ENCODE assay signal across 7 mouse cellular contexts in genomic region chr11:78697753-78698171, GRCm38 (mm10). TPM values are rescaled to one million over a fixed set of nuclear protein-coding genes. Genes with fewer than 3 reads are reported as not detected.
DNase-seq lines count a peak whose midpoint lies in the region; ATAC-seq and TF ChIP-seq lines count a peak whose summit lies in the region.

No protein-coding gene starts in this region.

- 0% methylated on average over 12 of the region's 12 CpGs for WGBS in embryonic facial prominence, embryonic 10.5 days
- 0% methylated on average over 12 of the region's 12 CpGs for WGBS in intestine, postnatal 0 days
- under 1% methylated on average over 12 of the region's 12 CpGs for WGBS in midbrain, embryonic 12.5 days
- under 1% methylated on average over 12 of the region's 12 CpGs for WGBS in small intestine, adult 2 months

- peaks cover 10% of the 10 kb centered on the region; the same call in 1 of the 2 replicates for H3K27me3 ChIP-seq in embryonic facial prominence, embryonic 10.5 days (replicated peaks; ENCODE audit: low read depth, poor library complexity, severe bottlenecking)
- H3K27me3 ChIP-seq in intestine, postnatal 0 days (replicated peaks; ENCODE audit: control insufficient read depth, insufficient read depth, low read length), result no peaks in the 10 kb centered on the region
- H3K27me3 ChIP-seq in midbrain, embryonic 12.5 days, result no peaks in the 10 kb centered on the region
- H3K27me3 ChIP-seq in small intestine, adult 2 months (ENCODE audit: control insufficient read depth, insufficient read depth, low read length), result no peaks in the 10 kb centered on the region

- peak overlapping the region; percentile 94 for H3K27ac ChIP-seq in embryonic facial prominence, embryonic 10.5 days (replicated peaks)
- peak overlapping the region; percentile 69 for H3K27ac ChIP-seq in intestine, postnatal 0 days (ENCODE audit: low read depth, low read length)
- peak overlapping the region; percentile 82 for H3K27ac ChIP-seq in midbrain, embryonic 12.5 days (replicated peaks)
- peak overlapping the region; percentile 18; the same call in 1 of the 2 replicates for H3K27ac ChIP-seq in small intestine, adult 2 months (ENCODE audit: insufficient read depth, low read depth, low read length)

- H3K4me3 ChIP-seq in embryonic facial prominence, embryonic 10.5 days, result peak overlapping the region; percentile 88
- peak overlapping the region; percentile 84 for H3K4me3 ChIP-seq in intestine, postnatal 0 days (ENCODE audit: low read depth, low read length)
- peak overlapping the region; percentile 91 for H3K4me3 ChIP-seq in midbrain, embryonic 12.5 days
- H3K4me3 ChIP-seq in small intestine, adult 2 months (ENCODE audit: low read depth, low read length), result peak overlapping the region; percentile 46; the same call in 1 of the 2 replicates

- peak; percentile 93 for ATAC-seq in intestine, postnatal 0 days
- ATAC-seq in midbrain, embryonic 12.5 days (ENCODE audit: low FRiP score, low read depth), result peak; percentile 88

- DNase-seq in adrenal gland, postnatal 10 days, result peak; percentile 91
- peak; percentile 88 for DNase-seq in embryonic facial prominence, embryonic 10.5 days (ENCODE audit: low spot score)
- DNase-seq in gonadal fat pad, adult 2 months (ENCODE audit: low read depth), result peak; percentile 86
- peak; percentile 92 for DNase-seq in left cerebral cortex, postnatal 4 days

- no peak overlapping the region for H3K9ac ChIP-seq in intestine, postnatal 0 days (ENCODE audit: low read depth, low read length)
- no peak overlapping the region for H3K9ac ChIP-seq in midbrain, embryonic 12.5 days (replicated peaks)

- H3K4me1 ChIP-seq in embryonic facial prominence, embryonic 10.5 days, result peaks cover 33% of the 10 kb centered on the region
- peaks cover 1% of the 10 kb centered on the region; the same call in 1 of the 2 replicates for H3K4me1 ChIP-seq in intestine, postnatal 0 days (replicated peaks; ENCODE audit: control insufficient read depth, insufficient read depth, low read length)
- peaks cover 32% of the 10 kb centered on the region for H3K4me1 ChIP-seq in midbrain, embryonic 12.5 days
- H3K4me1 ChIP-seq in small intestine, adult 2 months (ENCODE audit: control insufficient read depth, insufficient read depth, insufficient read length, low read length), result peaks cover 5% of the 10 kb centered on the region

- TF ChIP-seq CTCF in intestine, postnatal 0 days (IDR thresholded peaks at IDR 0.05; ENCODE audit: low read depth), result no peak
- TF ChIP-seq CTCF in small intestine, adult 2 months (IDR thresholded peaks at IDR 0.05; ENCODE audit: extremely low read depth, insufficient read length, insufficient replicate concordance, low read depth, low read length), result no peak

- H3K4me2 ChIP-seq in intestine, postnatal 0 days (replicated peaks; ENCODE audit: low read depth), result peak overlapping the region; percentile 55
- H3K4me2 ChIP-seq in midbrain, embryonic 12.5 days (replicated peaks), result peak overlapping the region; percentile 26

- intact Hi-C loops in left cerebral cortex, postnatal 4 days (cut with DNase I), result loop anchor here (10.0 kb wide), 1 partner anchor 127 kb away; the partner anchor contains the start of gene Lyrm9

- TF ChIP-seq POLR2A in small intestine, adult 2 months (IDR thresholded peaks at IDR 0.05; ENCODE audit: low read depth, low read length), result no peak

- H3K9me3 ChIP-seq in embryonic facial prominence, embryonic 10.5 days, result no peaks in the 10 kb centered on the region
- H3K9me3 ChIP-seq in intestine, postnatal 0 days (ENCODE audit: control insufficient read depth), result no peaks in the 10 kb centered on the region
- H3K9me3 ChIP-seq in midbrain, embryonic 12.5 days, result no peaks in the 10 kb centered on the region

- peaks cover 15% of the 10 kb centered on the region for H3K36me3 ChIP-seq in embryonic facial prominence, embryonic 10.5 days (replicated peaks)
- H3K36me3 ChIP-seq in intestine, postnatal 0 days (ENCODE audit: control insufficient read depth, insufficient read depth), result no peaks in the 10 kb centered on the region
- no peaks in the 10 kb centered on the region for H3K36me3 ChIP-seq in midbrain, embryonic 12.5 days
- H3K36me3 ChIP-seq in small intestine, adult 2 months (ENCODE audit: control insufficient read depth, insufficient read depth, low read length), result no peaks in the 10 kb centered on the region

RNA-seq across cellular contexts. Expression of gene Nlk, which starts 0.6 kb away (rescaled TPM):
- 10 to 100 TPM; 29.1 to 33.5 TPM for total RNA-seq in adrenal gland, postnatal 10 days (2021)
- 15.8 and 16.4 TPM in 2 replicates for polyA plus RNA-seq in embryonic facial prominence, embryonic 10.5 days (2016; fragmentation: Nextera tagmentation; extraction: Ambion mirVana)
- polyA plus RNA-seq in gonadal fat pad, adult 2 months (2012; rRNA removed), result 17.4 and 18.5 TPM in 2 replicates
- polyA plus RNA-seq in intestine, postnatal 0 days (2015; fragmentation: Nextera tagmentation; extraction: Ambion mirVana), result 14.2 and 15.7 TPM in 2 replicates
- 10 to 100 TPM; 49.3 to 52.0 TPM for total RNA-seq in left cerebral cortex, postnatal 4 days (2021)
- polyA plus RNA-seq in midbrain, embryonic 12.5 days (2016; fragmentation: Nextera tagmentation; extraction: Ambion mirVana), result 25.4 and 26.0 TPM in 2 replicates
- polyA plus RNA-seq in small intestine, adult 2 months (2012; rRNA removed), result 7.8 and 9.8 TPM in 2 replicates

RNA-seq across cellular contexts. Expression of gene Ccnq, which starts 53.8 kb away (rescaled TPM):
- 10 to 100 TPM; 29.1 to 33.7 TPM for total RNA-seq in adrenal gland, postnatal 10 days (2021)
- 36.6 and 37.9 TPM in 2 replicates for polyA plus RNA-seq in embryonic facial prominence, embryonic 10.5 days (2016; fragmentation: Nextera tagmentation; extraction: Ambion mirVana)
- 39.0 and 44.3 TPM in 2 replicates for polyA plus RNA-seq in gonadal fat pad, adult 2 months (2012; rRNA removed)
- 32.0 and 33.4 TPM in 2 replicates for polyA plus RNA-seq in intestine, postnatal 0 days (2015; fragmentation: Nextera tagmentation; extraction: Ambion mirVana)
- total RNA-seq in left cerebral cortex, postnatal 4 days (2021), result 10 to 100 TPM; 16.8 to 17.5 TPM
- polyA plus RNA-seq in midbrain, embryonic 12.5 days (2016; fragmentation: Nextera tagmentation; extraction: Ambion mirVana), result 31.0 and 35.6 TPM in 2 replicates
- 17.8 and 27.4 TPM in 2 replicates for polyA plus RNA-seq in small intestine, adult 2 months (2012; rRNA removed)

Comparison
In these comparisons a context has a peak if more than half of its experiments do, and no peak if none do; other contexts are left out.
1. Peak in every context shown above with its lines: DNase-seq, ATAC-seq, H3K4me3 ChIP-seq and H3K27ac ChIP-seq.
2. H3K27ac ChIP-seq: peak in every context shown above with its lines; median percentile 94 in embryonic facial prominence, embryonic 10.5 days; 82 in midbrain, embryonic 12.5 days; 69 in intestine, postnatal 0 days; 18 in small intestine, adult 2 months.